Mouse (Mus musculus) embryonic fibroblast, embryonic 13.5 days (primary cell): ENCODE data around the gene Dnajc17.

ENCODE experiments used
- CTCF ChIP-seq: IDR thresholded peaks from 2 replicates; pipeline ENCODE4 v1.5.1; 2011; ENCODE audit warnings: mild to moderate bottlenecking, control low read depth, low read length, moderate library complexity, borderline replicate concordance; ENCODE audit not compliant: insufficient read depth
- POLR2A ChIP-seq: IDR thresholded peaks from 2 replicates; pipeline ENCODE4 v1.6.1; 2011; ENCODE audit warnings: low read depth, mild to moderate bottlenecking, control low read depth, low read length, moderate library complexity

DNA sequence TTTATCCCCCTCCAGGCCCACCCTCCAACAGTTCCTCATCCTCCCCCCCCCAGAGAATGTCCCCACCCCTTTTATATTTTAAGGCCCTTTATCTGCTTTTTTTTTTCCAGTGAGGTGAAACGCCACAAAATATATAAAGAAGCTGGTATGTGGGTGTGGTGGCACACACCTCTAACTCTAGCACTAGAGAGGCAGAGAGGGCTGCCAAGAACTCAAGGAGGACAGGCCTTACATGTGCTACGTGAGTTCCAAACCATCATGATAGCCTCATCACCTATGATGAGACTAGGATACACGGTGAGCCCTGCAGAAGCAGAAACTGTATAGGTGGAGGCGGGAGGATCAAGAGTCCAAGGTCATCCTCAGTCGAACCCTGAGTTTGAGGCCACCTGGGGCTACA is 17.6 kb downstream of the Dnajc17 start:
- TF ChIP-seq CTCF: no peak
- no peak for TF ChIP-seq POLR2A
